Mouse (Mus musculus) CH12.LX (cell line): ENCODE measurements around the gene Pnmal1.
A peak's percentile ranks its signal among the peaks of the same experiment; 100 is the strongest.

Experiments
- BHLHE40 ChIP-seq: IDR thresholded peaks from 2 replicates; pipeline ENCODE4 v1.6.1; 2011; ENCODE audit warnings: mild to moderate bottlenecking, low read depth, low read length, improper control_type of control experiment
- CTCF ChIP-seq, 2 experiments: IDR thresholded peaks in 1 of 2; conservative IDR thresholded peaks in 1 of 2; 2 replicates each; pipeline ENCODE4 v1.5.1; 2011 to 2012; ENCODE audit warnings: low read depth in 2 of 2, low read length in 2 of 2, improper control_type of control experiment in 1 of 2, inconsistent platforms in 1 of 2, mild to moderate bottlenecking in 1 of 2, moderate library complexity in 1 of 2
- EP300 ChIP-seq: IDR thresholded peaks from 2 replicates; pipeline ENCODE4 v1.6.1; 2011; ENCODE audit warnings: low read length, improper control_type of control experiment
- ETS1 ChIP-seq: conservative IDR thresholded peaks from 2 replicates; pipeline ENCODE4 v1.6.1; 2012; ENCODE audit warnings: low read depth, mild to moderate bottlenecking, inconsistent platforms, low read length, improper control_type of control experiment, moderate library complexity
- GABPA ChIP-seq: IDR thresholded peaks from 2 replicates; pipeline ENCODE4 v1.6.1; 2012; ENCODE audit warnings: low read depth, low read length, improper control_type of control experiment, inconsistent platforms; ENCODE audit not compliant: insufficient replicate concordance
- IRF4 ChIP-seq: IDR thresholded peaks from 2 replicates; pipeline ENCODE4 v1.6.1; 2014; ENCODE audit warnings: low read depth, mild to moderate bottlenecking, inconsistent platforms, low read length, improper control_type of control experiment
- KAT2A ChIP-seq: IDR thresholded peaks from 2 replicates; pipeline ENCODE4 v1.6.1; 2012; ENCODE audit warnings: low read length, improper control_type of control experiment, inconsistent platforms; ENCODE audit not compliant: insufficient replicate concordance
- MAFK ChIP-seq: IDR thresholded peaks from 2 replicates; pipeline ENCODE4 v1.6.1; 2011; ENCODE audit warnings: low read length, improper control_type of control experiment; ENCODE audit not compliant: insufficient replicate concordance
- POLR2A ChIP-seq: IDR thresholded peaks from 2 replicates; pipeline ENCODE4 v1.6.1; 2011; ENCODE audit warnings: low read depth, mild to moderate bottlenecking, improper control_type of control experiment, low read length
- POLR2AphosphoS2 ChIP-seq: IDR thresholded peaks from 2 replicates; pipeline ENCODE4 v1.6.1; 2011; ENCODE audit warnings: low read depth, low read length, improper control_type of control experiment
- SIN3A ChIP-seq: IDR thresholded peaks from 2 replicates; pipeline ENCODE4 v1.6.1; 2012; ENCODE audit warnings: low read length, improper control_type of control experiment, inconsistent platforms
- TCF12 ChIP-seq: IDR thresholded peaks from 2 replicates; pipeline ENCODE4 v1.6.1; 2014; ENCODE audit warnings: low read depth, mild to moderate bottlenecking, inconsistent platforms, low read length, improper control_type of control experiment
- USF1 ChIP-seq: IDR thresholded peaks from 2 replicates; pipeline ENCODE4 v1.6.1; 2014; ENCODE audit warnings: low read depth, mild to moderate bottlenecking, inconsistent platforms, low read length, improper control_type of control experiment

- no peak for TF ChIP-seq ETS1
- peak; percentile 8; the same call in 1 of the 2 replicates for TF ChIP-seq IRF4
- 0 out of 2 replicates have a peak, but pooled peaks have one; percentile 35 for TF ChIP-seq KAT2A
- peak; percentile 71 to 82 for TF ChIP-seq CTCF (conservative IDR thresholded peaks at IDR 0.05 in 1 of 2, IDR thresholded peaks at IDR 0.05 in 1 of 2; ENCODE audit: low read depth in 2 of 2, low read length in 2 of 2)
- peak; percentile 30; the same call in 1 of the 2 replicates for TF ChIP-seq POLR2A
- no peak for TF ChIP-seq EP300
- TF ChIP-seq GABPA = no peak
- 0 out of 2 replicates have a peak, but pooled peaks have one; percentile 10 for TF ChIP-seq TCF12
- no peak for TF ChIP-seq USF1
- no peak; the same call in 1 of the 2 replicates for TF ChIP-seq SIN3A
- no peak; the same call in 1 of the 2 replicates for TF ChIP-seq POLR2AphosphoS2
- no peak for TF ChIP-seq MAFK
- 0 out of 2 replicates have a peak, but pooled peaks have one; percentile 2 for TF ChIP-seq BHLHE40
Measured at GRCm38 (mm10) chr7:17002375-17003195, 43.1 kb downstream of the Pnmal1 start.
